ENCODE assay signal across 9 mouse cellular contexts in genomic region chr7:101504507-101504906, GRCm38 (mm10).
DNase-seq lines count a peak whose midpoint lies in the region; ATAC-seq and TF ChIP-seq lines count a peak whose summit lies in the region.
"Had no signal": no experiment of that assay in that cellular context is flagged by ENCODE, and none has a peak within 500 bp of the region (broad histone marks: within the 10 kb centered on the region; RNA-seq: fewer than 3 reads in every experiment).

No protein-coding gene starts in this region.

- DNase-seq in kidney, adult 9 months: peak; percentile 13
- DNase-seq in kidney, adult 8-10 months: no peak
- peak; percentile 39 for DNase-seq in heart, postnatal 4 days
- DNase-seq in liver, embryonic 11.5 days (ENCODE audit: low spot score): peak; percentile 67
- DNase-seq in layer of hippocampus, postnatal 10 days (ENCODE audit: low spot score in 2 of 2): no peak
- no peak for DNase-seq in layer of hippocampus, adult 18-20 months (ENCODE audit: low spot score in 2 of 2)

- H3K4me3 ChIP-seq in bone marrow, adult 2 months (replicated peaks; ENCODE audit: control insufficient read depth, low read depth, low read length): peak overlapping the region; percentile 12
- H3K4me3 ChIP-seq in liver, embryonic 11.5 days (ENCODE audit: low read depth, low read length): peak overlapping the region; percentile 5
- no peak overlapping the region for H3K4me3 ChIP-seq in neural tube, embryonic 12.5 days
- H3K4me3 ChIP-seq: myocyte had no signal

- H3K27ac ChIP-seq in bone marrow, adult 2 months (ENCODE audit: control insufficient read depth, insufficient read depth, low read depth, low read length, poor library complexity): peak overlapping the region; percentile 46
- no peak overlapping the region for H3K27ac ChIP-seq in liver, embryonic 11.5 days (ENCODE audit: low read depth, low read length)
- H3K27ac ChIP-seq in neural tube, embryonic 12.5 days: no peak overlapping the region

- H3K4me2 ChIP-seq in liver, embryonic 11.5 days: peak overlapping the region; percentile 63
- H3K4me2 ChIP-seq in neural tube, embryonic 12.5 days (replicated peaks): peak overlapping the region; percentile 57

- H3K36me3 ChIP-seq in liver, embryonic 11.5 days (ENCODE audit: control insufficient read depth, insufficient read depth, low read length): no peaks in the 10 kb centered on the region
- H3K36me3 ChIP-seq in neural tube, embryonic 12.5 days: no peaks in the 10 kb centered on the region

- no peaks in the 10 kb centered on the region for H3K9me3 ChIP-seq in liver, embryonic 11.5 days (ENCODE audit: control insufficient read depth, low read length)
- H3K9me3 ChIP-seq in neural tube, embryonic 12.5 days: peaks cover 5% of the 10 kb centered on the region

- TF ChIP-seq POLR2A in bone marrow, adult 2 months (IDR thresholded peaks at IDR 0.05; ENCODE audit: borderline replicate concordance, control insufficient read depth, low read depth, low read length): peak; percentile 38; the same call in 1 of the 2 replicates

- 14% methylated on average over 24 of the region's 24 CpGs for WGBS in bone marrow, adult 2 months
- WGBS in liver, embryonic 11.5 days: 6% methylated on average over 24 of the region's 24 CpGs
- 8% methylated on average over 24 of the region's 24 CpGs for whole genome bisulfite sequencing in neural tube, embryonic 12.5 days

- no peak for TF ChIP-seq CTCF in bone marrow, adult 2 months (IDR thresholded peaks at IDR 0.05; ENCODE audit: control insufficient read depth, insufficient read depth, low read length)

- H3K27me3 ChIP-seq in liver, embryonic 11.5 days (replicated peaks; ENCODE audit: control insufficient read depth, insufficient read depth, low read length): peaks cover 10% of the 10 kb centered on the region
- H3K27me3 ChIP-seq in neural tube, embryonic 12.5 days (replicated peaks): peaks cover 25% of the 10 kb centered on the region

- peaks cover 12% of the 10 kb centered on the region; the same call in 1 of the 2 replicates for H3K4me1 ChIP-seq in bone marrow, adult 2 months (ENCODE audit: control insufficient read depth, insufficient read depth, low read length)
- peaks cover 6% of the 10 kb centered on the region; the same call in 1 of the 2 replicates for H3K4me1 ChIP-seq in liver, embryonic 11.5 days (replicated peaks; ENCODE audit: control insufficient read depth, insufficient read depth, low read length)
- peaks cover 7% of the 10 kb centered on the region for H3K4me1 ChIP-seq in neural tube, embryonic 12.5 days

- no peak for ATAC-seq in liver, embryonic 11.5 days (replicated peaks; ENCODE audit: low FRiP score)
- no peak for ATAC-seq in neural tube, embryonic 12.5 days (ENCODE audit: low FRiP score, low read depth)

- H3K9ac ChIP-seq in liver, embryonic 11.5 days (ENCODE audit: low read depth, low read length): no peak overlapping the region
- H3K9ac ChIP-seq in neural tube, embryonic 12.5 days: peak overlapping the region; percentile 42; the same call in 1 of the 2 replicates

Comparison
In these comparisons a context has a peak if more than half of its experiments do, and no peak if none do; other contexts are left out.
1. DNase-seq: peak in kidney, adult 9 months (single experiment), heart, postnatal 4 days (single experiment) and liver, embryonic 11.5 days (single experiment); none in kidney, adult 8-10 months (0 of 2), layer of hippocampus, postnatal 10 days (0 of 2) and layer of hippocampus, adult 18-20 months (0 of 2).